Mouse (Mus musculus): Measurements from ENCODE around the gene Parp14. TPM values are rescaled to one million over a fixed set of nuclear protein-coding genes. Genes with fewer than 3 reads are reported as not detected.

The Parp14 gene
- polyA plus RNA-seq (2012; rRNA removed): 6.2 and 6.8 TPM in 2 replicates

GRCm38 (mm10) chr16:35871048-35871851 is at the start of gene Parp14:
Parp14 (minus strand) TSS chr16:35871544.

Other genes starting within 250 kb of the Parp14 start
- gene Dirc2, start 102.2 kb downstream of the Parp14 start, polyA plus RNA-seq (2012; rRNA removed): 4.7 and 5.3 TPM in 2 replicates
- 8.9 and 9.2 TPM in 2 replicates for gene Hspbap1, start 101.2 kb downstream of the Parp14 start, polyA plus RNA-seq (2012; rRNA removed)
- 15.2 and 20.5 TPM in 2 replicates for gene Parp9, start 66.9 kb upstream of the Parp14 start, polyA plus RNA-seq (2012; rRNA removed)
- 9.2 and 11.2 TPM in 2 replicates for gene Dtx3l, start 67.6 kb upstream of the Parp14 start, polyA plus RNA-seq (2012; rRNA removed)
- gene Kpna1, start 107.2 kb upstream of the Parp14 start, polyA plus RNA-seq (2012; rRNA removed): 7.6 and 8.0 TPM in 2 replicates
- gene Wdr5b, start 169.6 kb upstream of the Parp14 start, polyA plus RNA-seq (2012; rRNA removed): 2.0 and 2.1 TPM in 2 replicates
- gene Fam162a, start 200.1 kb upstream of the Parp14 start, polyA plus RNA-seq (2012; rRNA removed): 94.7 and 102 TPM in 2 replicates
- 54.7 and 63.5 TPM in 2 replicates for gene Ccdc58, start 200.1 kb upstream of the Parp14 start, polyA plus RNA-seq (2012; rRNA removed)